In the genomic region with DNA sequence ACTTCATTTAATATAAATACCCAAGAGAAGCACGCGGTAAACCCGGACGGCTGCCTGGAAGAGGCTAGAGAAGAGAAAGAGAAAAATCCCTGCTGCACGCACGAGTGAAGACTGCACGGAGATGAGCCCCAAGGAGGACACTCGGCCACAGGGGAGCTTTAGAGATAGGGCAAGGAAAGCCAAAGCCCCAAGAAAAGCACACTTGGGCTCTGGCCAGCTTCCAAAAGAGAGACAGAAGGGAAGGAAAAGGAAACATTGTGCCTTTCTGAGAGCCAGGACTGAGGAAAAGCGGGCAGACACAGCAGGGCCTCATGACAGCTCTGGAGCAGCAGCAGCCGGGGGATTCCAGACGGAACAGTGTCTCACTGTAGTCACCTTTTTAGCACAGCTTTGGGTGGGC, we compare ENCODE assay signal across 29 mouse cellular contexts. TPM values are rescaled to one million over a fixed set of nuclear protein-coding genes. Genes with fewer than 3 reads are reported as not detected.
A peak's percentile ranks its signal among the peaks of the same experiment; 100 is the strongest.
DNase-seq lines count a peak whose midpoint lies in the region; ATAC-seq and TF ChIP-seq lines count a peak whose summit lies in the region.
"Had no signal": no experiment of that assay in that cellular context is flagged by ENCODE, and none has a peak within 500 bp of the region (broad histone marks: within the 10 kb centered on the region; RNA-seq: fewer than 3 reads in every experiment).

No protein-coding gene starts in this region.

- peak; percentile 40 for DNase-seq in hindbrain, postnatal 0 days (ENCODE audit: low spot score)
- DNase-seq in hindbrain, embryonic 10.5 days (ENCODE audit: low spot score), result no peak
- peak; percentile 20 for DNase-seq in midbrain, embryonic 14.5 days
- DNase-seq in testis, postnatal 10 days (ENCODE audit: low spot score), result peak; percentile 70
- DNase-seq in right cerebral cortex, postnatal 14 days, result no peak
- DNase-seq: cerebellum, adult 9-10 months; heart, adult 2 months; heart, postnatal 14 days; kidney, postnatal 25 days; liver, postnatal 0 days; lung, postnatal 10 days; right cerebral cortex, adult 18-20 months; right cerebral cortex, postnatal 4 days had no signal

- TF ChIP-seq CTCF in hindbrain, postnatal 0 days (IDR thresholded peaks at IDR 0.05; ENCODE audit: low read depth), result no peak

- H3K27me3 ChIP-seq in forebrain, embryonic 16.5 days (replicated peaks; ENCODE audit: control insufficient read depth, insufficient read depth, low read length), result no peaks in the 10 kb centered on the region
- no peaks in the 10 kb centered on the region for H3K27me3 ChIP-seq in forebrain, embryonic 13.5 days
- H3K27me3 ChIP-seq in hindbrain, postnatal 0 days (ENCODE audit: insufficient read depth, low read length), result no peaks in the 10 kb centered on the region
- H3K27me3 ChIP-seq in hindbrain, embryonic 10.5 days (ENCODE audit: insufficient read depth, poor library complexity, severe bottlenecking), result peaks cover 3% of the 10 kb centered on the region; the same call in 1 of the 2 replicates
- no peaks in the 10 kb centered on the region for H3K27me3 ChIP-seq in midbrain, embryonic 14.5 days (ENCODE audit: control insufficient read depth, insufficient read depth, low read length)
- H3K27me3 ChIP-seq in midbrain, embryonic 15.5 days (replicated peaks), result no peaks in the 10 kb centered on the region
- H3K27me3 ChIP-seq: embryonic facial prominence, embryonic 13.5 days; hindbrain, embryonic 15.5 days; kidney, embryonic 15.5 days; liver, embryonic 12.5 days; neural tube, embryonic 12.5 days had no signal

- no peaks in the 10 kb centered on the region for H3K4me1 ChIP-seq in forebrain, embryonic 16.5 days (replicated peaks; ENCODE audit: control insufficient read depth, insufficient read depth, low read length)
- H3K4me1 ChIP-seq in forebrain, embryonic 13.5 days, result peaks cover 3% of the 10 kb centered on the region; the same call in 1 of the 2 replicates
- H3K4me1 ChIP-seq in hindbrain, postnatal 0 days (ENCODE audit: insufficient read depth, low read length), result 0 out of 2 replicates have a peak, but pooled peaks cover 4% of the 10 kb centered on the region
- H3K4me1 ChIP-seq in hindbrain, embryonic 10.5 days (replicated peaks), result peaks cover 20% of the 10 kb centered on the region
- H3K4me1 ChIP-seq in midbrain, embryonic 14.5 days (ENCODE audit: control insufficient read depth, insufficient read depth, low read length), result 0 out of 2 replicates have a peak, but pooled peaks cover 2% of the 10 kb centered on the region
- H3K4me1 ChIP-seq in midbrain, embryonic 15.5 days, result no peaks in the 10 kb centered on the region; the same call in 1 of the 2 replicates
- H3K4me1 ChIP-seq: embryonic facial prominence, embryonic 13.5 days; liver, embryonic 12.5 days; neural tube, embryonic 12.5 days had no signal

- no peak overlapping the region for H3K4me3 ChIP-seq in forebrain, embryonic 16.5 days (replicated peaks; ENCODE audit: low read length)
- no peak overlapping the region for H3K4me3 ChIP-seq in forebrain, embryonic 13.5 days
- no peak overlapping the region for H3K4me3 ChIP-seq in hindbrain, postnatal 0 days (ENCODE audit: low read length)
- H3K4me3 ChIP-seq in hindbrain, embryonic 10.5 days, result no peak overlapping the region
- H3K4me3 ChIP-seq in midbrain, embryonic 14.5 days (replicated peaks; ENCODE audit: low read depth, low read length), result no peak overlapping the region
- no peak overlapping the region for H3K4me3 ChIP-seq in midbrain, embryonic 15.5 days
- H3K4me3 ChIP-seq: embryonic facial prominence, embryonic 13.5 days; forebrain, embryonic 10.5 days; heart, adult 2 months; heart, embryonic 12.5 days; hindbrain, embryonic 15.5 days; kidney, embryonic 15.5 days; liver, embryonic 12.5 days; myocyte; neural tube, embryonic 12.5 days had no signal

- H3K4me2 ChIP-seq in forebrain, embryonic 16.5 days (ENCODE audit: low read length), result no peak overlapping the region
- H3K4me2 ChIP-seq in forebrain, embryonic 13.5 days, result no peak overlapping the region
- no peak overlapping the region for H3K4me2 ChIP-seq in hindbrain, postnatal 0 days (ENCODE audit: low read depth, low read length)
- no peak overlapping the region for H3K4me2 ChIP-seq in midbrain, embryonic 14.5 days (ENCODE audit: low read length)
- no peak overlapping the region for H3K4me2 ChIP-seq in midbrain, embryonic 15.5 days
- H3K4me2 ChIP-seq: embryonic facial prominence, embryonic 13.5 days; heart, embryonic 12.5 days; hindbrain, embryonic 15.5 days; kidney, embryonic 15.5 days; liver, embryonic 12.5 days; neural tube, embryonic 12.5 days had no signal

- H3K9me3 ChIP-seq in forebrain, embryonic 16.5 days (ENCODE audit: control insufficient read depth, low read length), result no peaks in the 10 kb centered on the region
- no peaks in the 10 kb centered on the region for H3K9me3 ChIP-seq in forebrain, embryonic 13.5 days (replicated peaks)
- H3K9me3 ChIP-seq in hindbrain, postnatal 0 days (ENCODE audit: low read length), result no peaks in the 10 kb centered on the region
- no peaks in the 10 kb centered on the region for H3K9me3 ChIP-seq in hindbrain, embryonic 10.5 days
- H3K9me3 ChIP-seq in midbrain, embryonic 14.5 days (ENCODE audit: control insufficient read depth, low read length), result no peaks in the 10 kb centered on the region
- no peaks in the 10 kb centered on the region for H3K9me3 ChIP-seq in midbrain, embryonic 15.5 days
- H3K9me3 ChIP-seq: embryonic facial prominence, embryonic 13.5 days; forebrain, embryonic 10.5 days; heart, embryonic 12.5 days; hindbrain, embryonic 15.5 days; kidney, embryonic 15.5 days; liver, embryonic 12.5 days; neural tube, embryonic 12.5 days had no signal

- H3K36me3 ChIP-seq in forebrain, embryonic 16.5 days (ENCODE audit: control insufficient read depth, insufficient read depth), result peaks cover 13% of the 10 kb centered on the region
- peaks cover 33% of the 10 kb centered on the region for H3K36me3 ChIP-seq in forebrain, embryonic 13.5 days (ENCODE audit: poor library complexity, severe bottlenecking)
- peaks cover 23% of the 10 kb centered on the region; the same call in 1 of the 2 replicates for H3K36me3 ChIP-seq in hindbrain, postnatal 0 days (ENCODE audit: insufficient read depth, low read length)
- H3K36me3 ChIP-seq in hindbrain, embryonic 10.5 days, result peaks cover 32% of the 10 kb centered on the region
- peaks cover 31% of the 10 kb centered on the region for H3K36me3 ChIP-seq in midbrain, embryonic 14.5 days (ENCODE audit: control insufficient read depth, insufficient read depth, low read length)
- H3K36me3 ChIP-seq in midbrain, embryonic 15.5 days (replicated peaks), result peaks cover 26% of the 10 kb centered on the region

- ATAC-seq in forebrain, embryonic 16.5 days, result 0 out of 2 replicates have a peak, but pooled peaks have one; percentile 44
- no peak for ATAC-seq in forebrain, embryonic 13.5 days
- no peak for ATAC-seq in hindbrain, postnatal 0 days
- ATAC-seq in midbrain, embryonic 14.5 days (ENCODE audit: low FRiP score, low TSS enrichment), result no peak
- no peak for ATAC-seq in midbrain, embryonic 15.5 days (replicated peaks)
- ATAC-seq: CD4-positive, CD25-positive, alpha-beta regulatory T cell, adult 4 months; intestine, postnatal 0 days; liver, embryonic 12.5 days; liver, postnatal 0 days; midbrain, embryonic 16.5 days had no signal

- WGBS in forebrain, embryonic 16.5 days, result 47% methylated on average over 11 of the region's 11 CpGs
- WGBS in forebrain, embryonic 13.5 days, result 58% methylated on average over 11 of the region's 11 CpGs
- WGBS in hindbrain, postnatal 0 days, result 35% methylated on average over 11 of the region's 11 CpGs
- 74% methylated on average over 11 of the region's 11 CpGs for WGBS in hindbrain, embryonic 10.5 days
- WGBS in midbrain, embryonic 14.5 days, result 52% methylated on average over 11 of the region's 11 CpGs
- WGBS in midbrain, embryonic 15.5 days, result 53% methylated on average over 11 of the region's 11 CpGs

- no peak overlapping the region for H3K9ac ChIP-seq in forebrain, embryonic 16.5 days (replicated peaks; ENCODE audit: low read depth, low read length)
- no peak overlapping the region for H3K9ac ChIP-seq in forebrain, embryonic 13.5 days
- no peak overlapping the region for H3K9ac ChIP-seq in hindbrain, postnatal 0 days (replicated peaks; ENCODE audit: low read length)
- H3K9ac ChIP-seq in midbrain, embryonic 14.5 days (replicated peaks; ENCODE audit: low read length), result no peak overlapping the region
- H3K9ac ChIP-seq in midbrain, embryonic 15.5 days, result no peak overlapping the region
- H3K9ac ChIP-seq: embryonic facial prominence, embryonic 13.5 days; heart, embryonic 12.5 days; hindbrain, embryonic 15.5 days; kidney, embryonic 15.5 days; liver, embryonic 12.5 days; liver, postnatal 0 days; neural tube, embryonic 12.5 days had no signal

- H3K27ac ChIP-seq in forebrain, embryonic 16.5 days (ENCODE audit: low read length), result no peak overlapping the region
- H3K27ac ChIP-seq in forebrain, embryonic 13.5 days, result no peak overlapping the region
- no peak overlapping the region for H3K27ac ChIP-seq in hindbrain, postnatal 0 days
- H3K27ac ChIP-seq in hindbrain, embryonic 10.5 days, result no peak overlapping the region
- no peak overlapping the region for H3K27ac ChIP-seq in midbrain, embryonic 14.5 days (replicated peaks; ENCODE audit: low read depth, low read length)
- H3K27ac ChIP-seq in midbrain, embryonic 15.5 days, result no peak overlapping the region
- H3K27ac ChIP-seq: embryonic facial prominence, embryonic 13.5 days; forebrain, embryonic 10.5 days; heart, adult 2 months; hindbrain, embryonic 15.5 days; kidney, embryonic 15.5 days; liver, embryonic 12.5 days; macrophage; neural tube, embryonic 12.5 days; stomach, postnatal 0 days had no signal

RNA-seq across cellular contexts. Expression of a gene that starts 31.2 kb away (rescaled TPM):
- polyA plus RNA-seq in forebrain, embryonic 16.5 days (2015; fragmentation: Nextera tagmentation; extraction: Ambion mirVana), result 0.77 and 1.3 TPM in 2 replicates
- polyA plus RNA-seq in forebrain, embryonic 13.5 days (2015; fragmentation: Nextera tagmentation; extraction: Ambion mirVana), result 1.2 and 1.3 TPM in 2 replicates
- total RNA-seq in hindbrain, postnatal 0 days (2014; rRNA removed), result 1.7 and 3.7 TPM in 2 replicates
- 0.82 and 0.90 TPM in 2 replicates for polyA plus RNA-seq in hindbrain, postnatal 0 days (2015; fragmentation: Nextera tagmentation; extraction: Ambion mirVana)
- 0.99 and 2.7 TPM in 2 replicates for polyA plus RNA-seq in hindbrain, embryonic 10.5 days (2016; fragmentation: Nextera tagmentation; extraction: Ambion mirVana)
- 0.85 and 1.3 TPM in 2 replicates for polyA plus RNA-seq in midbrain, embryonic 14.5 days (2014; fragmentation: Nextera tagmentation; extraction: Ambion mirVana)
- polyA plus RNA-seq in midbrain, embryonic 15.5 days (2015; fragmentation: Nextera tagmentation; extraction: Ambion mirVana), result 0.87 and 1.3 TPM in 2 replicates

RNA-seq across cellular contexts. Expression of a gene that starts 31.5 kb away (rescaled TPM):
- 110 and 142 TPM in 2 replicates for polyA plus RNA-seq in forebrain, embryonic 16.5 days (2015; fragmentation: Nextera tagmentation; extraction: Ambion mirVana)
- 189 and 196 TPM in 2 replicates for polyA plus RNA-seq in forebrain, embryonic 13.5 days (2015; fragmentation: Nextera tagmentation; extraction: Ambion mirVana)
- 30.9 and 36.5 TPM in 2 replicates for total RNA-seq in hindbrain, postnatal 0 days (2014; rRNA removed)
- polyA plus RNA-seq in hindbrain, postnatal 0 days (2015; fragmentation: Nextera tagmentation; extraction: Ambion mirVana), result 101 and 107 TPM in 2 replicates
- polyA plus RNA-seq in hindbrain, embryonic 10.5 days (2016; fragmentation: Nextera tagmentation; extraction: Ambion mirVana), result 427 and 441 TPM in 2 replicates
- polyA plus RNA-seq in midbrain, embryonic 14.5 days (2014; fragmentation: Nextera tagmentation; extraction: Ambion mirVana), result 72.1 and 109 TPM in 2 replicates
- polyA plus RNA-seq in midbrain, embryonic 15.5 days (2015; fragmentation: Nextera tagmentation; extraction: Ambion mirVana), result 93.2 and 107 TPM in 2 replicates

Comparison
In these comparisons a context has a peak if more than half of its experiments do, and no peak if none do; other contexts are left out.
1. DNase-seq: peak in hindbrain, postnatal 0 days (single experiment), midbrain, embryonic 14.5 days (single experiment) and testis, postnatal 10 days (single experiment); none in hindbrain, embryonic 10.5 days (single experiment) and right cerebral cortex, postnatal 14 days (single experiment).